Mouse (Mus musculus) thymus, postnatal 10 days (tissue): ENCODE results near the gene Dgka.
"Not testable (repeated sequence)": the region's sequence is repeated elsewhere in the genome, so short reads cannot be mapped to it uniquely, and the experiment has no call there.

Source experiments
- DNase-seq, 2 experiments: peaks; one replicate each; pipeline ENCODE4 v3.0.0; 2021; ENCODE audit warnings: low spot score in 2 of 2

Gene Dgka

GRCm38 (mm10) chr10:128731992-128732391 is 12.7 kb downstream of the Dgka start:
- DNase-seq, result no peak

- DNase-seq, result peak; percentile 41 to 76
Observed at GRCm38 (mm10) chr10:128731002-128731433, 13.6 kb downstream of the Dgka start.

GRCm38 (mm10) chr10:128728059-128728458 is 16.6 kb downstream of the Dgka start:
- no peak for DNase-seq

- DNase-seq, result not testable (repeated sequence)
Observed at GRCm38 (mm10) chr10:128725466-128725865, 19.2 kb downstream of the Dgka start.

GRCm38 (mm10) chr10:128715559-128716537 is 28.8 kb downstream of the Dgka start:
- peak; percentile 71 to 72 for DNase-seq

- not testable (repeated sequence) for DNase-seq
Observed at GRCm38 (mm10) chr10:128711318-128711717, 33.3 kb downstream of the Dgka start.

GRCm38 (mm10) chr10:128705317-128705693 is 39.4 kb downstream of the Dgka start:
- peak in 1 of 2 experiments; percentile 25 for DNase-seq

- DNase-seq, result peak; percentile 87 to 92
Observed at GRCm38 (mm10) chr10:128704491-128705316, 40.0 kb downstream of the Dgka start, which contains the start of gene Cdk2. Cdk2 (minus strand) TSS chr10:128705031.

- DNase-seq, result no peak
Observed at GRCm38 (mm10) chr10:128703895-128704294, 40.8 kb downstream of the Dgka start, which contains the start of gene Pmel. Pmel (plus strand) TSS chr10:128704195.

GRCm38 (mm10) chr10:128702328-128703007 is 42.2 kb downstream of the Dgka start:
- no peak for DNase-seq

- DNase-seq, result no peak
Observed at GRCm38 (mm10) chr10:128700712-128701111, 43.9 kb downstream of the Dgka start.

- DNase-seq, result no peak
Observed at GRCm38 (mm10) chr10:128699611-128700010, 45.0 kb downstream of the Dgka start.

- no peak for DNase-seq
Observed at GRCm38 (mm10) chr10:128699006-128699405, 45.6 kb downstream of the Dgka start.

- DNase-seq, result no peak
Observed at GRCm38 (mm10) chr10:128697072-128697725, 47.5 kb downstream of the Dgka start.

GRCm38 (mm10) chr10:128695992-128696807 is 48.5 kb downstream of the Dgka start, which contains the start of gene Rab5b:
Rab5b (minus strand) TSS chr10:128696264.
- peak; percentile 95 to 98 for DNase-seq

GRCm38 (mm10) chr10:128695411-128695991 is 49.2 kb downstream of the Dgka start:
- DNase-seq, result no peak

GRCm38 (mm10) chr10:128674469-128675008 is 70.1 kb downstream of the Dgka start:
- peak in 1 of 2 experiments; percentile 49 for DNase-seq

- peak; percentile 80 to 86 for DNase-seq
Observed at GRCm38 (mm10) chr10:128673763-128674468, 70.7 kb downstream of the Dgka start, which contains the start of gene Suox. Suox (minus strand) TSS chr10:128674073.

- no peak for DNase-seq
Observed at GRCm38 (mm10) chr10:128671148-128671547, 73.5 kb downstream of the Dgka start.
